Mouse (Mus musculus) liver, adult 2 months (tissue): Measurements from ENCODE around the gene Tmem240. TPM values are rescaled to one million over a fixed set of nuclear protein-coding genes. Genes with fewer than 3 reads are reported as not detected.
A peak's percentile ranks its signal among the peaks of the same experiment; 100 is the strongest.
"Not testable (repeated sequence)": the region's sequence is repeated elsewhere in the genome, so short reads cannot be mapped to it uniquely, and the experiment has no call there.

Experiments
- DNase-seq: peaks from one replicate; pipeline ENCODE4 v3.0.0-alpha.2; 2011; ENCODE audit warnings: low read depth, low spot score; ENCODE audit errors: extremely low read depth
- H3K27ac ChIP-seq: fragments of 200-500 bp; replicated peaks from 2 replicates; pipeline ENCODE4 v1.5.1; 2012; ENCODE audit warnings: low read depth, mild to moderate bottlenecking, control low read depth, inconsistent platforms, low read length; ENCODE audit not compliant: insufficient read depth
- H3K27me3 ChIP-seq: fragments of 200-500 bp; 2 replicates; pipeline ENCODE4 v1.6.1; 2012; ENCODE audit warnings: mild to moderate bottlenecking, moderate library complexity, low read length, inconsistent platforms; ENCODE audit not compliant: control insufficient read depth, insufficient read depth
- H3K36me3 ChIP-seq: fragments of 200-500 bp; 2 replicates; pipeline ENCODE4 v1.6.1; 2012; ENCODE audit warnings: low read length, inconsistent platforms; ENCODE audit not compliant: control insufficient read depth, insufficient read depth
- H3K4me1 ChIP-seq: fragments of 200-500 bp; 2 replicates; pipeline ENCODE4 v1.6.1; 2011; ENCODE audit warnings: low read length; ENCODE audit not compliant: control insufficient read depth, insufficient read depth
- H3K4me3 ChIP-seq: fragments of 200-500 bp; 2 replicates; pipeline ENCODE4 v1.5.1; 2011; ENCODE audit warnings: low read depth, mild to moderate bottlenecking, control low read depth, low read length, moderate library complexity; ENCODE audit not compliant: insufficient read depth
- H3K79me2 ChIP-seq: fragments of 200-500 bp; 2 replicates; pipeline ENCODE4 v1.6.1; 2012; ENCODE audit warnings: inconsistent platforms, mild to moderate bottlenecking, low read length, moderate library complexity; ENCODE audit not compliant: control insufficient read depth, insufficient read depth
- H3K9ac ChIP-seq: fragments of 200-500 bp; 2 replicates; pipeline ENCODE4 v1.6.1; 2012; ENCODE audit warnings: low read depth, mild to moderate bottlenecking, control low read depth, inconsistent platforms, low read length
- CTCF ChIP-seq: fragments of 200-500 bp; IDR thresholded peaks from 2 replicates; pipeline ENCODE4 v1.5.1; 2011; ENCODE audit warnings: low read depth, low read length, control low read depth
- POLR2A ChIP-seq: fragments of 200-500 bp; IDR thresholded peaks from 2 replicates; pipeline ENCODE4 v1.6.1; 2011; ENCODE audit warnings: low read length, control low read depth; ENCODE audit not compliant: insufficient read depth; ENCODE audit errors: extremely low read depth
- WGBS: fragments of 180-500 bp; shearing (Covaris S2); methylation state at CpG from one replicate; pipeline ENCODE4 v1.1.7; 2018; 5-methylcytosine and 5-hydroxymethylcytosine counted together
- polyA plus RNA-seq: library from polyadenylated mRNA; depleted of rRNA; stranded (reverse); fragments of >200 nt; gene quantifications from 2 replicates; pipeline ENCODE4 v1.2.3, GENCODE M21; 2012; rRNA removed
- total RNA-seq: library from RNA; depleted of rRNA; stranded (reverse); fragments of >200 nt; gene quantifications from 2 replicates; pipeline ENCODE4 v1.2.3, GENCODE M21; 2014; rRNA removed

Gene Tmem240
- total RNA-seq, result under 0.01 and 0.20 TPM in 2 replicates
- polyA plus RNA-seq, result 0.07 and 0.20 TPM in 2 replicates

DNA sequence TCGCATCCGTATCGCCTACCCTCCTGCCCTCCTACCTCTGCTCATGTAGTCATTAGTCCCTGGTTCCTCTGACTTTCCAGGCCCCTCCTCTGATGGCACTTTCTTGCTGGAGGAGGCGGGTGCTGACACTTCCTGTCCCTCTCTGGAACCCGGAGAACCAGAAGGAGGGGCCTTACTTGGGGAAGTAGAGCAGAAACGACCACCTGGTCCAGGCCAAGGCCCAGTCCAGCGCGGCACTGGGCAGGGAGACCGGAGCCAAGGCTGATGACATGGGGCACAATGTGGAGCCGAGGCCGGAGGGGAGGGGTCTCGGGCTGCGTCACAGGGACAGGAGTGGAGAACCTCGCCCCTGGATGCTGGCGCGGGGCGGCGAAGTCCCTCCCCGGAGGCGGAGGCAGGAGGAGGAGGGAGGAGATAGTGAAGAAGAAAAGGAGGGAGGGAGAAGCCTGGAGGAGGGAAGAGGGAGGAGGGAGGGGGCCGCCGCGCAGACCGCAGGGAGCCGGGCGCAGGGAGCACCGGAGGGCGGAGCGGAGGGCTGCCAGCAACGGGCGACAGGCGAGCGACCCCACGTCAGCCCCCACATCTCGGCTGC is at the start of gene Tmem240:
TSS of gene Tmem240 (plus strand) at position 451 of the 592 bp plus-strand sequence.
- Histone ChIP-seq H3K4me3 (peak within 1 kb of the TSS; percentile 67), H3K4me1 (no peaks in the 10 kb centered on the region; the same call in none of the 2 replicates), H3K27me3 (no peaks in the 10 kb centered on the region), H3K79me2 (no peaks in the 10 kb centered on the region), H3K27ac (peak within 1 kb of the TSS; percentile 18), H3K9ac (peak within 1 kb of the TSS; percentile 75), H3K36me3 (0 out of 2 replicates have a peak, but pooled peaks cover 5% of the 10 kb centered on the region)
- WGBS, result 9% methylated on average over 35 of the region's 35 CpGs
- peak; percentile 34 for DNase-seq
- TF ChIP-seq CTCF (no peak), POLR2A (0 out of 2 replicates have a peak, but pooled peaks have one; percentile 22)

- H3K9ac ChIP-seq, DNase-seq, H3K27ac ChIP-seq, H3K4me1 ChIP-seq, H3K36me3 ChIP-seq, H3K4me3 ChIP-seq, H3K79me2 ChIP-seq, H3K27me3 ChIP-seq: not testable (repeated sequence)
- WGBS, result 81% methylated on average over 4 of the region's 4 CpGs
Measured at GRCm38 (mm10) chr4:155687764-155688163, 46.8 kb upstream of the Tmem240 start.

GRCm38 (mm10) chr4:155690571-155691375 is 43.8 kb upstream of the Tmem240 start:
- H3K9ac ChIP-seq, result no peak overlapping the region
- no peaks in the 10 kb centered on the region for H3K4me1 ChIP-seq
- peaks cover 6% of the 10 kb centered on the region; the same call in 1 of the 2 replicates for H3K27me3 ChIP-seq
- no peaks in the 10 kb centered on the region for H3K36me3 ChIP-seq
- no peak for TF ChIP-seq POLR2A
- no peak for TF ChIP-seq CTCF
- H3K4me3 ChIP-seq, result no peak overlapping the region
- no peaks in the 10 kb centered on the region for H3K79me2 ChIP-seq
- WGBS, result 78% methylated on average over 12 of the region's 12 CpGs
- H3K27ac ChIP-seq, result no peak overlapping the region
- no peak for DNase-seq

GRCm38 (mm10) chr4:155692421-155692820 is 42.2 kb upstream of the Tmem240 start:
- no peak for DNase-seq
- no peaks in the 10 kb centered on the region for H3K79me2 ChIP-seq
- no peak overlapping the region for H3K4me3 ChIP-seq
- no peaks in the 10 kb centered on the region for H3K4me1 ChIP-seq
- H3K27me3 ChIP-seq, result peaks cover 6% of the 10 kb centered on the region; the same call in 1 of the 2 replicates
- H3K36me3 ChIP-seq, result no peaks in the 10 kb centered on the region
- H3K9ac ChIP-seq, result no peak overlapping the region
- WGBS, result 98% methylated on average over 3 of the region's 3 CpGs
- TF ChIP-seq POLR2A (no peak), CTCF (no peak)
- no peak overlapping the region for H3K27ac ChIP-seq

DNA sequence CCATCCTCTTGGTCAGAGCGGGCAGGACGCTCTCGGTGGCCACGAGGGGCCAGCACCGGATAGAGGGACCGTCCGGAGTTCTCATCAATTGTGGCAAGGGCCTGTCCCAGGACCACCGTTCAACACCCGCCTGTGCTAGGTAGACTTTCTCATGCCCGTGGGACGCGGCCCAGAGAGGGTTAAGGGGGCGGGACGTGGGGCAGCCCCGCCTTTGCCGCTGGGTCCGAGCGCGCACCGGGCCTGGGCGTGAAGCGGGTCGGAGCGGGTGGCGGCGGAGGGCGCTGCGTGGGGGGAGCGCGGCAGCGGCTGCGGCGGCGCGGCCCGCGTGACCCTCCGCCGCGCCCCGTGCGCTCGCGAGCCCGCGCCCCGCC is 40.5 kb upstream of the Tmem240 start, which contains the start of gene Fndc10:
TSS of gene Fndc10 (plus strand) at position 232 of the 371 bp plus-strand sequence.
- Histone ChIP-seq H3K36me3 (no peaks in the 10 kb centered on the region), H3K79me2 (no peaks in the 10 kb centered on the region), H3K27me3 (peaks cover 6% of the 10 kb centered on the region; the same call in 1 of the 2 replicates), H3K4me3 (peak within 1 kb of the TSS; percentile 49), H3K4me1 (no peaks in the 10 kb centered on the region), H3K27ac (no peak within 1 kb of the TSS), H3K9ac (peak within 1 kb of the TSS; percentile 24)
- under 1% methylated on average over 46 of the region's 47 CpGs for WGBS
- TF ChIP-seq CTCF, result 0 out of 2 replicates have a peak, but pooled peaks have one; percentile 0
- no peak for TF ChIP-seq POLR2A
- no peak for DNase-seq
